In genomic region chr15:102920619-102921018, GRCm38 (mm10) we compare ENCODE assay signal across 8 mouse cellular contexts. TPM values are rescaled to one million over a fixed set of nuclear protein-coding genes. Genes with fewer than 3 reads are reported as not detected.
A peak's percentile ranks its signal among the peaks of the same experiment; 100 is the strongest.
DNase-seq lines count a peak whose midpoint lies in the region; ATAC-seq and TF ChIP-seq lines count a peak whose summit lies in the region.

No protein-coding gene starts in this region.

- H3K4me1 ChIP-seq in hindbrain, postnatal 0 days (ENCODE audit: insufficient read depth, low read length): no peaks in the 10 kb centered on the region
- 0 out of 2 replicates have a peak, but pooled peaks cover 3% of the 10 kb centered on the region for H3K4me1 ChIP-seq in lung, embryonic 16.5 days (replicated peaks; ENCODE audit: control insufficient read depth, insufficient read depth, low read length)
- 0 out of 2 replicates have a peak, but pooled peaks cover 6% of the 10 kb centered on the region for H3K4me1 ChIP-seq in stomach, embryonic 14.5 days (ENCODE audit: control insufficient read depth, insufficient read depth, low read length)

- peak; percentile 94 for DNase-seq in 3134 (ENCODE audit: extremely low read depth, insufficient read length, low spot score)
- peak; percentile 25 for DNase-seq in adrenal gland, postnatal 25 days
- peak; percentile 67 for DNase-seq in gastrocnemius, postnatal 10 days
- peak; percentile 25 for DNase-seq in hindbrain, postnatal 0 days (ENCODE audit: low spot score)
- DNase-seq in layer of hippocampus, postnatal 36 days: no peak
- DNase-seq in cerebellum, adult 11 months: no peak

- H3K4me2 ChIP-seq in hindbrain, postnatal 0 days (ENCODE audit: low read depth, low read length): peak overlapping the region; percentile 2; the same call in 1 of the 2 replicates
- H3K4me2 ChIP-seq in lung, embryonic 16.5 days (ENCODE audit: low read depth, low read length): peak overlapping the region; percentile 34
- H3K4me2 ChIP-seq in stomach, embryonic 14.5 days (replicated peaks; ENCODE audit: low read depth, low read length): peak overlapping the region; percentile 16; the same call in 1 of the 2 replicates

- no peak overlapping the region for H3K9ac ChIP-seq in hindbrain, postnatal 0 days (replicated peaks; ENCODE audit: low read length)
- no peak overlapping the region for H3K9ac ChIP-seq in lung, embryonic 16.5 days (ENCODE audit: low read length)
- no peak overlapping the region for H3K9ac ChIP-seq in stomach, embryonic 14.5 days (replicated peaks; ENCODE audit: low read depth, low read length)

- no peak overlapping the region for H3K4me3 ChIP-seq in hindbrain, postnatal 0 days (ENCODE audit: low read length)
- no peak overlapping the region for H3K4me3 ChIP-seq in lung, embryonic 16.5 days (ENCODE audit: low read length)
- H3K4me3 ChIP-seq in stomach, embryonic 14.5 days (ENCODE audit: low read depth, low read length): peak overlapping the region; percentile 12; the same call in 1 of the 2 replicates

- TF ChIP-seq CTCF in hindbrain, postnatal 0 days (IDR thresholded peaks at IDR 0.05; ENCODE audit: low read depth): no peak

- ATAC-seq in hindbrain, postnatal 0 days: no peak
- ATAC-seq in lung, embryonic 16.5 days (ENCODE audit: low read depth): peak; percentile 83
- peak; percentile 82 for ATAC-seq in stomach, embryonic 14.5 days (ENCODE audit: insufficient number of reproducible peaks, insufficient read depth, low FRiP score, low read depth)

- peaks cover 97% of the 10 kb centered on the region for H3K27me3 ChIP-seq in hindbrain, postnatal 0 days (ENCODE audit: insufficient read depth, low read length)
- peaks cover 95% of the 10 kb centered on the region for H3K27me3 ChIP-seq in lung, embryonic 16.5 days (ENCODE audit: control insufficient read depth, insufficient read depth, low read depth, low read length)
- peaks cover 91% of the 10 kb centered on the region for H3K27me3 ChIP-seq in stomach, embryonic 14.5 days (ENCODE audit: control insufficient read depth, insufficient read depth, low read length)

- no peaks in the 10 kb centered on the region for H3K9me3 ChIP-seq in hindbrain, postnatal 0 days (ENCODE audit: low read length)
- no peaks in the 10 kb centered on the region for H3K9me3 ChIP-seq in lung, embryonic 16.5 days (ENCODE audit: control insufficient read depth, low read length)
- no peaks in the 10 kb centered on the region for H3K9me3 ChIP-seq in stomach, embryonic 14.5 days (ENCODE audit: control insufficient read depth, low read depth, low read length)

- WGBS in hindbrain, postnatal 0 days: under 1% methylated on average over 18 of the region's 20 CpGs
- under 1% methylated on average over 20 of the region's 20 CpGs for WGBS in lung, embryonic 16.5 days
- under 1% methylated on average over 20 of the region's 20 CpGs for WGBS in stomach, embryonic 14.5 days

- H3K27ac ChIP-seq in hindbrain, postnatal 0 days: no peak overlapping the region
- H3K27ac ChIP-seq in lung, embryonic 16.5 days (ENCODE audit: low read length): no peak overlapping the region
- H3K27ac ChIP-seq in stomach, embryonic 14.5 days (ENCODE audit: low read length): no peak overlapping the region

- no peaks in the 10 kb centered on the region for H3K36me3 ChIP-seq in hindbrain, postnatal 0 days (ENCODE audit: insufficient read depth, low read length)
- no peaks in the 10 kb centered on the region for H3K36me3 ChIP-seq in lung, embryonic 16.5 days (ENCODE audit: control insufficient read depth, insufficient read depth, low read length)
- H3K36me3 ChIP-seq in stomach, embryonic 14.5 days (ENCODE audit: control insufficient read depth, insufficient read depth, low read length): no peaks in the 10 kb centered on the region

RNA-seq across cellular contexts. Expression of gene Hoxc13, which starts 0.3 kb away (rescaled TPM):
- total RNA-seq in adrenal gland, postnatal 25 days (2021): not detected in 2 replicates
- not detected for total RNA-seq in gastrocnemius, postnatal 10 days (2021)
- total RNA-seq in hindbrain, postnatal 0 days (2014; rRNA removed): not detected in 2 replicates
- not detected in 2 replicates for polyA plus RNA-seq in hindbrain, postnatal 0 days (2015; fragmentation: Nextera tagmentation; extraction: Ambion mirVana)
- not detected in 2 replicates for polyA plus RNA-seq in lung, embryonic 16.5 days (2015; fragmentation: Nextera tagmentation; extraction: Ambion mirVana)
- not detected in 2 replicates for polyA plus RNA-seq in stomach, embryonic 14.5 days (2014; fragmentation: Nextera tagmentation; extraction: Ambion mirVana)
- total RNA-seq in layer of hippocampus, postnatal 36 days (2021): not detected

RNA-seq across cellular contexts. Expression of gene Hoxc12, which starts 15.9 kb away (rescaled TPM):
- total RNA-seq in adrenal gland, postnatal 25 days (2021): not detected in 2 replicates
- not detected for total RNA-seq in gastrocnemius, postnatal 10 days (2021)
- not detected in 2 replicates for total RNA-seq in hindbrain, postnatal 0 days (2014; rRNA removed)
- not detected in 2 replicates for polyA plus RNA-seq in hindbrain, postnatal 0 days (2015; fragmentation: Nextera tagmentation; extraction: Ambion mirVana)
- not detected in 2 replicates for polyA plus RNA-seq in lung, embryonic 16.5 days (2015; fragmentation: Nextera tagmentation; extraction: Ambion mirVana)
- not detected in 2 replicates for polyA plus RNA-seq in stomach, embryonic 14.5 days (2014; fragmentation: Nextera tagmentation; extraction: Ambion mirVana)
- total RNA-seq in layer of hippocampus, postnatal 36 days (2021): not detected

RNA-seq across cellular contexts. Expression of gene Hoxc11, which starts 33.6 kb away (rescaled TPM):
- not detected in 2 replicates for total RNA-seq in adrenal gland, postnatal 25 days (2021)
- 1 to 10 TPM; 8.4 to 9.6 TPM for total RNA-seq in gastrocnemius, postnatal 10 days (2021)
- not detected in 2 replicates for total RNA-seq in hindbrain, postnatal 0 days (2014; rRNA removed)
- not detected in 2 replicates for polyA plus RNA-seq in hindbrain, postnatal 0 days (2015; fragmentation: Nextera tagmentation; extraction: Ambion mirVana)
- polyA plus RNA-seq in lung, embryonic 16.5 days (2015; fragmentation: Nextera tagmentation; extraction: Ambion mirVana): not detected in 2 replicates
- polyA plus RNA-seq in stomach, embryonic 14.5 days (2014; fragmentation: Nextera tagmentation; extraction: Ambion mirVana): not detected in 2 replicates
- not detected for total RNA-seq in layer of hippocampus, postnatal 36 days (2021)

RNA-seq across cellular contexts. Expression of gene Hoxc10, which starts 46.0 kb away (rescaled TPM):
- 0.36 and 0.48 TPM in 2 replicates for total RNA-seq in adrenal gland, postnatal 25 days (2021)
- 10 to 100 TPM; 50.7 to 51.2 TPM for total RNA-seq in gastrocnemius, postnatal 10 days (2021)
- total RNA-seq in hindbrain, postnatal 0 days (2014; rRNA removed): not detected in 2 replicates
- polyA plus RNA-seq in hindbrain, postnatal 0 days (2015; fragmentation: Nextera tagmentation; extraction: Ambion mirVana): not detected in 2 replicates
- polyA plus RNA-seq in lung, embryonic 16.5 days (2015; fragmentation: Nextera tagmentation; extraction: Ambion mirVana): 0.11 TPM in 1 of 2 replicates, not detected in the other
- polyA plus RNA-seq in stomach, embryonic 14.5 days (2014; fragmentation: Nextera tagmentation; extraction: Ambion mirVana): not detected in 2 replicates
- not detected for total RNA-seq in layer of hippocampus, postnatal 36 days (2021)

RNA-seq across cellular contexts. Expression of gene Hoxc5, which starts 46.6 kb away (rescaled TPM):
- total RNA-seq in adrenal gland, postnatal 25 days (2021): 7.6 and 9.0 TPM in 2 replicates
- total RNA-seq in gastrocnemius, postnatal 10 days (2021): 1 to 10 TPM; 2.1 to 3.6 TPM
- 5.4 and 8.7 TPM in 2 replicates for total RNA-seq in hindbrain, postnatal 0 days (2014; rRNA removed)
- polyA plus RNA-seq in hindbrain, postnatal 0 days (2015; fragmentation: Nextera tagmentation; extraction: Ambion mirVana): 6.4 and 7.3 TPM in 2 replicates
- polyA plus RNA-seq in lung, embryonic 16.5 days (2015; fragmentation: Nextera tagmentation; extraction: Ambion mirVana): 0.31 TPM in 2 replicates
- polyA plus RNA-seq in stomach, embryonic 14.5 days (2014; fragmentation: Nextera tagmentation; extraction: Ambion mirVana): 20.3 and 20.9 TPM in 2 replicates
- total RNA-seq in layer of hippocampus, postnatal 36 days (2021): not detected

Comparison
In these comparisons a context has a peak if more than half of its experiments do, and no peak if none do; other contexts are left out.
1. DNase-seq: peak in 3134 (single experiment), adrenal gland, postnatal 25 days (single experiment), gastrocnemius, postnatal 10 days (single experiment) and hindbrain, postnatal 0 days (single experiment); none in layer of hippocampus, postnatal 36 days (0 of 2) and cerebellum, adult 11 months (single experiment).
2. Peak in every context shown above with its lines, with median percentiles within 50 percentile points of each other: H3K4me2 ChIP-seq.